Mouse (Mus musculus) testis, postnatal 10 days (tissue): Measurements from ENCODE around the gene Zfp523.
A peak's percentile ranks its signal among the peaks of the same experiment; 100 is the strongest.

ENCODE experiments used
- DNase-seq: peaks from one replicate; pipeline ENCODE4 v3.0.0; 2021; ENCODE audit warnings: low spot score

Gene Zfp523

DNA sequence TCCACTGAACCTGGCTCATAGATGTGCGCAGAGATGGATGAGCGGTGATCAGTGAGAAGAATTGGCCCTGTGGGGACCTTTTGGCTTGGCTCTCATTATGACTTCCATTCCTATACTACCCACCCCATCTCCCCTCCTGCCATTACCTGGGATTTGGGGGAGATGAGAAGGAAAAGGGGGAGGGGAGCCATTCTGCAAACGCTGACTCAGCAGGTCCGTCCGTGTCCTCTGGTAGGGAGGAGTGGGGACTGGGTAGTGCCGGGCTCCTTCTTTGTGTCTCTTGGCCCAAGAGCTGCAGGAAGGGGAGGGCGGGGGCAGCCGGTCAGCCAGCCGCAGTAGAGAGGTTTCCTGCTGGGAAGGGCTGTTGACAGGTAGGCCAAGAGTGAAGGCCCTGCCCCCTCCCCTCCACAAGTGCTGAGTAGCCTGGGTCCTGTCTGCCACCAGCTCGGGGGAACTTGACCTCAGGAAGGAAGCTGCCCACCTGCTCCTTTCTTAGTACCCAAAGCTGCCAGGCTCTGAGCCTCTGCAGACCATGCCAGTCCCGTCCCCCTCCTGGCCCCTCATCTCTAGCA, 15.5 kb upstream of the Zfp523 start:
- no peak for DNase-seq

DNA sequence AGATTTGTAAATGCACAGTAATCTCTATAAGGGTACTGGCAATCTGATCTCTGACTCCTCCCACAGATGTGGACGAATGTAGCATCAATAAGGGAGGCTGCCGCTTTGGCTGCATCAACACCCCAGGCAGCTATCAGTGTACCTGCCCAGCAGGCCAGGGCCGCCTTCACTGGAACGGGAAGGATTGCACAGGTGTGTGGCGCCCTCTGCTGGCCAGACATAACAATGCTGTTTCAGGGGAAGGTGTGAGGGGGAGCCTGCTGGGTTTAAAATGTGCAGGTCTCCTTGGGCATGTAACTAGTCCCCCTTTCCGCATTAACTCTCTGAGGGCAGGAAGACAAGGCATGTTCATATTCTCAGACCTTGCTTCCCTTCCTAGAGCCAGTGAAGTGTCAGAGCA, 13.3 kb upstream of the Zfp523 start:
- DNase-seq = peak; percentile 88

DNA sequence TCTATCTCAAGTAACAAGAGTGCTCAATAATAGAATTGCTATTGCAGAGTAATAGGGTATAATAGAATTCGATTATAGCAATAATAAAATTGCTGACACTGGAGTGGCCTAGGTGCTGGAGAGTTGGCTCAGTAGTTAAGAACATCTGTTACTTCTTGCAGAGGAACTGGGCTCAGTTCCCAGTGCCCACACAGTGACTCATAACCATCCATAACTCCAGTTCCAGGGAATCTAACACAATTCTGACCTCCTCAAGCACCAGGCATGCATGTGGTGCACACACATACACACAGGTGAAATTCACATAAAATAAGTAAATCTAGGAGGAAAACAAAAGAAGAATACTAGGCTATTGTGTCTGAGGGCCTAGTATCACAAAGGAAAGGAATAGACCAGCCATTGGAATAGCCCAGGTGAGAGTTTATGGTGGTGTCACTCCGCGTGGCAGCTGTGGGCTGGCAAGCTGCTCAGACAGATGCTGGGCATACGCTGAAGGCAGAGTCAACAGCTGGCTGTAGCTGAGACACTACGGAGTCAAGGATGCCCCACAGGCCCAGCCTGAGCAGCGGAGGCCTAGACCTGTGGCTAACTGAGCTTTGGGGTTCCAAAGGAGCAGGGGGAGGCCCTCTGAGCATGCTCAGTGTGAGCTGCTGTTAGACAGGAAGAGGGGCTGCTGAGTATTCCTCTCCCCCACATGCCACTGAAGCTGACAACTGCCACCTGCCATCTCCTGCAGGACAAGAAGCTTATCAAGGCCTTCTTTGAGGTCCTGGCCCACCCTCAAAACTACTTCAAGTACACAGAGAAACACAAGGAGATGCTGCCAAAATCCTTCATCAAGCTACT, 6.2 kb upstream of the Zfp523 start:
- no peak for DNase-seq

DNA sequence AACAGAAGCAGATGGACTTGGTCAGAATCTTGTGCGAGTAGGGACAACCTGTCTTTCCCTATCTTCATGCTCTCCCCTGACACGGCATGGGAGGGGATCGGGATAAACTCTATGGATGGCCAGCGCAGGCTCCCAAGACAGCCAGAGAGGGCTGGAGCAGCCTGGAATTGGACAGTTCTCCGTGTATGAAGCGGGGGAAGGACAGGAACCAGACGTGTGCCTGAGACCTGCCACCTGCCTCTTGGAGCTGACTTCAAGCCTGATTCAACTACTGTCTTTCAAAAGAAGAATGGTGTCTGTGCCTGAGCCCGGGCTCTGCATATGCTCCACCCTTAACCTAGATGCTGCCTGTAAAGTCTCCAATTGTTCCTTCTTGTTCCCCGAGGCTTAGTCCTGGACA, 4.2 kb upstream of the Zfp523 start:
- no peak for DNase-seq

DNA sequence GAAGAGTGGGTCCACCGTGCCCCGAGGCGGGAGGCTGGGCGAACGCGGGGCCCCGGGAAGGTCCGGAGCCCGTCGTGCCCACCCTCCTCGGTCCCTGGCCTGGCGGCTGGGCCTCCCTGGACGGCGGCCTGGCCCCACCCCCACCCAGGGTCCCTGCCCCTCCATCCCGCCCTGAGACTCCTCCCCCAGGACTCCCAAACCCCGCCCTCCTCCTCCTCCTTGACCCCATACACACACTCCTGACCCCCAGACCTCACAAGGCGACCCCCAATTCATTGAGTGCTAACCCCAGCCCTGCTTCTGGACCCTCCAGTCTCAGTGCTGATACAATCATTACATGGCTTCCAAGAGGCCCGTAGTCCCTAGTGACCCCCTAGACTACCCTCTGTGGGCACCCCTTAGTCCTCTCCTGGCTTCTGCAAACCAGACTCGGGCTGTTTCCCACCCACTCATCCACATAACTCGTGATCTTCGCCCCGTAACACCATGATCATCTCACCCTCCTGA, 664 bp downstream of the Zfp523 start:
- DNase-seq = peak; percentile 83

DNA sequence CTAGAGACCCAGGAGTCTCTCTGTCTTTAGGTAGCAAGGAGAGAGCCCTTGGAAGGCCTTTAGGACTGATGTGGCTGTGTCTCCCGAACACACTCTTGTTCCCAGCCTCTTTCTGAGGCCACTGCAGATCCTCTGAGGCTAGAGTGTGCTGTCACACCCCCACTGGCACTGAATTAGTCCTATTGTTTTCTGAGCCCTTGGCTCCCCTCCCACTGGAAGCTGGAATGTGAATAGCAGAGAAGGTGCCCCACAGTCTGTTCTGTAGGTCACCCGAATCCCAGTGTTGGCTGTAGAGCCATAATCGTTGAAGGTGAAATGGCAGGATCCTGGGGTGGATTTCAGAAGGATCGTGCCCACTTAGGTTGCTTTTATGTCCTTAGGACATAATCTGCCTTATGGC, 3.4 kb downstream of the Zfp523 start:
- DNase-seq = no peak

DNA sequence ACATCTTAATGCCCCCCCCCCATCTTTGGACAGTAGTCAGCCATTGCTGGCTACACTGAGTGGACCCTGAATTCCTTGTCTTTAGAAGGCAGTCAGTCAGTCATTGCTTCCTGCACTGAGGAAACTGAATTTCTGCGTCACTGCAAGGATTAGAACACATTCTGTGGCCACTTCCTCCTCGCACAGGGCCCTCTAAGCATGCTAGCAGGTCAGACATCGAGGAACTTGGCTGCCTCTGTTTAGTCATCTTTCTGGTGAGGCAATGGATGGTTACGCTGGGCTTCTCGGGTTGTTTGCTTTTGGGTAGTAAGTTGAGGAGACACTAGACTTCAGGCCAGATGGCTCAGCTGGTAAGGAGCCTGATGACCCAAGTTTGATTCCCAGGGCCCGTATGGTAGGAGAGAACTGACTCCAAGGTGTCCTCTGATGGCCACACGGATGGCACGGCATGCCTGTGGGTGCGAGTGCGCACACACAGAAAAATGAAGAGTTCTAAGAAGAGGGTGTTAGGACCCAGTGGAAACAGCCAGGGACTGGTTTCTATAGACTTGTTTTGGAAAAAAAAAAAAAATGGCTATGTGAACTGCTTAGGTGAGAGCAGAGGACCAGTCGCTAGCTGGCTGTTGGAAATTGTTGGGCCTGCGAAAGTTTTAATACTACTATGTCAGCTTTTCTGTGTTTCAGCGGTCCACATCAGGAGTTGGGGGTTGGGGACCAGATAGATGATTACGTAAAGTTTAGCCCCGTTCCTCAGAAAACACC, 4.0 kb downstream of the Zfp523 start:
- no peak for DNase-seq

DNA sequence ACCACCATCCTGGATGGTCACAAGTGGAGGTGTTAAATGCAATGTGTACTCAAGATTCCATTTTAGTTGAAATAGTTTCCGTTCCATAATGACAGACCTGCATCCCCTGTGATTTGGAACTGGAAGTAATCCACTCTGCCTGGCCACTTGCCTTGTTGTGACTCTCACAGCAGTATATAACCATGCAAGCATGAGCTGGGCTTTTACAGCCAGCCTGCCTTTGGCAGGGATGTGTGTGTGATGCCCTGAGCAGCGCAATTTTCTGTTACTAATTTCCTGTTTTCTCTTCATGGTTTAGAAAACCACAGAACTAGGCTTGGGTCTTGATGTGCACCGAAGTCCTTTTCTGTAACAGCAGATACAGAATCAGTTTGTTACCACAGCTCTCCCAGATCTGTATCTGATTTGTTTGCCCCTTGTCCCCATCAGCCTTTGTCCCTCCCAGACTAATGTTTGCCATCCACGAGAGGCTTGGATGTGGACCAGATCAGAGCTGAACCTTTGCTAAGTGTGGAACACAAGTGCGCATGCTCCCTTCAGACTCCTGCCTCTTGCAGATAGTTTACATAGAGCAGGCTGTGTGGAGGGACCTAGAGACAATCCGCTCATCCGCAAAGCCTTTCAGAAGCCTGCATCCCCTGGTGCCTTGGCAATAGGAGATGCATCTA, 8.2 kb downstream of the Zfp523 start:
- no peak for DNase-seq

DNA sequence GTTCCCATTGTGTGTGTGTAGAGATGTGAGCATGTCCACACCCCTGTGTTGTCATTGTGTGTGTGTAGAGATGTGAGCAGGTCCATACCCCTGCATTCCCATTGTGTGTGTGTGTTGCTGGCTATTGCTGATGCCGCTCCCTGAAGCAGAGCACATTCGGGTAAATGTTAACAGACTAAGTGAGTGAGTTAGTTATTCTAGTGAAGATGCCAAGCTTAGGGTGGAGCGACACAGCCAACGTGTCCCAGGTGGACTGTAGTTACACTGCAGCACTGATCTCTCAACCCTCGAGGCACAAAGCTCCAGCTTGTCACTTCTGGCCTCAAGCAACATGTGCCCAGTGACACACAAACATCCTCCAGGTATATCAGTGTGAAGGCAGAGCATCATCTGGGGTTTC, 11.4 kb downstream of the Zfp523 start:
- DNase-seq = no peak

DNA sequence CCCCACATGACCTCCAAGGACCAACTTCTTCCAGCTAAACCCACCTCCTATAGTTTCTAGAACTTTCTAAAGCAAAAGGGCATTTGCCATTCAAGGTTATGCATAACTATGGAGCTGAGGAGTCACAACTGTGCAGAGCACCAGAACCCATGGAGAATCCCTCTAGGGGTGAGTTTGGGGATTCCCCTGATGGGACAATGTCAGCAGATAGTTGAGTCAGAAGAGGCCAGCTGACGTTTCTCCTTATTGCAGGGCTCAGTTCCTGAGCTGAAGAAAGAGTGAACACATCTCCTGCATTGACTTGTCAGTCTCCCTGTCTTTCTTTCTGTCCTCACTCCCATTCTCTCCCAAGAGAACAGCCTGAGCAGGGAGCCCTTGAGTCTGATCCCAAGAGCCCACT, 15.8 kb downstream of the Zfp523 start:
- no peak for DNase-seq

DNA sequence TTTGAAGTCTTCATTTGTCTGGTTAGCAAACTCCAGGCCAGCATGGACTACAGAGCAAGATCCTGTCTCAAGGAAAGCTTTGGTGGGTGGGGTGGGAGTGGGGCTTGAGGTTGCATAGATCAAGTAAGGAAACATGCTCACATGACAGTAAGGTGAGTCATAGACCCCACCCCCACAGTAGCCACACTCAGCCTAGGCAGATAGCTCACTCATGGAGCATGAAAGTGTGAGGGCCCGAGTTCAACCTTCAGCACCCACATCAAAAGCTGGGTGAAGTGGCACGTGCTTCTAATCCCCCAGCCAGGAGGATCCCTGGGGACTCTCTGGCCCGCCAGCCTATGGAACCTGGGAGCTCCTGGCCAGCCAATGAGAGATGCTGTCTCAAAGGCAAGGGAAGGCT, 16.6 kb downstream of the Zfp523 start:
- DNase-seq = no peak

DNA sequence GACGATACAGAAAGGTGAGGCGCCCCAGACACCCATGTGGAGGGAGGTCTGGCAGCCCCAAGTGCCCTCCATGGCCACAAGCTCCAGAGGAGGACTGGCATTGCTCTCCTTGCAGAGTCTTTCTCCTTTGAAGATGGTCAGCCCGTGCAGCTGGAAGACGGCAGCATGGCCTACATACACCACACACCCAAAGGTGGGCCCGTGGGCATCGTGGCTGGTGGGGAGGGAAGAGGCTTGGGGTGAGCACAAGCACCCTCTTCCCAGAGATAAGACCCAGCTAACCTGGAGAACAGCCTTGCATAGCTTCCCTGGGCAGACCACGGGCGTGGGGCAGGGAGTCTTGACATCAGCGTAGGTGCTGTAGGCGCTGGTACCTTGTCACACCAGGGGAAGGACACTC, 18.1 kb downstream of the Zfp523 start:
- no peak for DNase-seq

DNA sequence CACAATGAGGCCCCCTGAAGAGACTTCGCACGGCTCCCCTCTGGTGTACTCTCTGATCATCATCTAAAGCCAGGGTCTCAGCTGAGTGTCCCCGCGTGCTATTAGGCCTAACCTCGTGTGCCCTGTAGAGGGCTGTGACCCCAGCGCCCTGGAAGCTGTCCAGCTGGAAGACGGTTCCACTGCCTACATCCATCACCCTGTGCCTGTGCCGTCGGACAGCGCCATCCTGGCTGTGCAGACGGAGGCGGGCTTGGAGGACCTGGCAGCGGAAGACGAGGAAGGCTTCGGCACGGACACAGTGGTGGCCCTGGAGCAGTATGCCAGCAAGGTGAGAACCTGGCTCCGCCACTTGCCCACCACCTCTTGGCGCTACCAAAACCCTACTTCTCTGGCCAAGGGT, 20.7 kb downstream of the Zfp523 start:
- DNase-seq = no peak

DNA sequence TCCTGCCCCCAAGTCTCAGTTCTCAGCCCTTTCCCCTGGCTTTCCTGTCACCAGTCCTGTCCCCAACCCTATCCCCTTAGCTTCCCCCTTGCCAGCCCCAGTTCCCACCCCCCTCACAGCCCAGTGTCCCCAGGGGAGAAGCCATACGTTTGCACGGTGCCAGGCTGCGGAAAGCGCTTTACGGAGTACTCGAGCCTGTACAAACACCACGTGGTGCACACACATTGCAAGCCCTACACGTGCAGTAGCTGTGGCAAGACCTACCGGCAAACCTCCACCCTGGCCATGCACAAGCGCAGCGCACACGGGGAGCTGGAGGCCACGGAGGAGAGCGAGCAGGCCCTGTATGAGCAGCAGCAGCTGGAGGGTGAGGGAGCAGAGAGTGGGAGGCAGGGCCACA, 25.1 kb downstream of the Zfp523 start:
- no peak for DNase-seq

DNA sequence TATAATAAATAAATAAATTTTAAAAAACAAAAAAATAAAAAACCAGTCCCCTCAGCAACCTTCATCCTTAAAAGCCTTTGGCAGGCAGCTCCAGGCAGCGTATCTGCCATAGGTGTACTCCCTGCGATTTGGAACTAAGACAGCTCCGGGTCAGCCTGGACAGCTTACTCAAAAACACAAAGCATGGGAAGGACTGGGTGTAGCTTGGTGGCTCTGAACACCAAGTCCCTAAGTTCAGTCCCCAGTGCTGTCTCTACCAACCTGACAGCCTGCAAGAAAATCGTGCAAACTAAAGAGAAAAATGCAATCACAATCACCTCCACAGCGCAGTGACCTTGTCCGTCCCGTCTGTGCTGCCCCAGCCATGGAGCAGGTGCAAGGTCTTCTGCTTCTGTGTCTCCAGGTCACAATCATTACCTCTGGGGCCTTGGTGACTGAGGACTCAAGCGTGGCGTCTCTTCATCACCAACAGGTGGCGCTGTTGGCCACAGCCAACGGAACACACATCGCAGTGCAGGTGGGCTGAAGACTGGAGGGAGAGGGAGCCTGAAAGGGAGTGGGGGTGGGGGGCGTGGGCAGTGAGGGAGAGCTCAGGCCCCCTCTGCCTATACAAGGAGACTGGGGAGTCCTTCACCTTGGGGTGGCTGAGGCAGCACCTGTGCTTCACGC, 27.3 kb downstream of the Zfp523 start:
- peak; percentile 67 for DNase-seq

DNA sequence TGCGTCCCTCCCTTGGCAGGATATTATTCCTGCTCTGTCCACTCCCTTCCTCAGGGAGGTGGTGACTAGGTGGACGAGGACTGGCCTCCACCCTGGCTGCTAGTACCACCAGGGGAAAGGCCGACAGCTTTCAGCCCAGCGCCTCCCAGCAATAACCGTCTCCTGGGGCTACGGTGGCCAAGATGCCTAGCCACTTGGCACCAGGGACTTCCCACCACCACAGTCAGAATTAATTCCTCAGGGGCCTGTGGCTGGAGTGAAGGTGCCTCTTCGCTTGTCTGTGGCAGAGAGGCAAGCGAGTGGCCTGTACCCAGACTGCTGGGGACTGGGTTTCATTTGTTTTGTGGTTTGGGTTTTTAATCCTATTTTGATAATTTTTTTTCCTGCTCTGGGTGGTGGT, 28.5 kb downstream of the Zfp523 start:
- DNase-seq = no peak

DNA sequence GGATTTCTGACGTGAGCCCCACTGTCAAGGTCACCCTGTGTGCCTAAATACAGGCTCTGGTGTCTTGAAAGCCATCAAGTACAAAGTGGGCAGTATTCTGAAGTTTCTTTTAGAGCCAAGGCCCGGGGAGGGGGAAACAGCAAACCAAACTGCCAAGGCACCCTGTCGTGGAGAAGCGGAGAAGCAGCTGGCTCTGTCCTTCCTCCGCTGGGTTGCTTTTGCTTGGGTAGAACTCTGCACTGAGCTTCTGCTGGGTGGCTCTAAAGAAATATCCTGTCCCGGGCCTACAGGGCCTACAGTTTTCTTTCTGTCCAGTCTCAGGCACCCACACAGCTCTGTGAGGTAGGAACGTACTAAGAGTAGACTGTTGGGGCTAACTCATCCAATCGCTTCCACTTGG, 30.2 kb downstream of the Zfp523 start:
- DNase-seq = no peak

DNA sequence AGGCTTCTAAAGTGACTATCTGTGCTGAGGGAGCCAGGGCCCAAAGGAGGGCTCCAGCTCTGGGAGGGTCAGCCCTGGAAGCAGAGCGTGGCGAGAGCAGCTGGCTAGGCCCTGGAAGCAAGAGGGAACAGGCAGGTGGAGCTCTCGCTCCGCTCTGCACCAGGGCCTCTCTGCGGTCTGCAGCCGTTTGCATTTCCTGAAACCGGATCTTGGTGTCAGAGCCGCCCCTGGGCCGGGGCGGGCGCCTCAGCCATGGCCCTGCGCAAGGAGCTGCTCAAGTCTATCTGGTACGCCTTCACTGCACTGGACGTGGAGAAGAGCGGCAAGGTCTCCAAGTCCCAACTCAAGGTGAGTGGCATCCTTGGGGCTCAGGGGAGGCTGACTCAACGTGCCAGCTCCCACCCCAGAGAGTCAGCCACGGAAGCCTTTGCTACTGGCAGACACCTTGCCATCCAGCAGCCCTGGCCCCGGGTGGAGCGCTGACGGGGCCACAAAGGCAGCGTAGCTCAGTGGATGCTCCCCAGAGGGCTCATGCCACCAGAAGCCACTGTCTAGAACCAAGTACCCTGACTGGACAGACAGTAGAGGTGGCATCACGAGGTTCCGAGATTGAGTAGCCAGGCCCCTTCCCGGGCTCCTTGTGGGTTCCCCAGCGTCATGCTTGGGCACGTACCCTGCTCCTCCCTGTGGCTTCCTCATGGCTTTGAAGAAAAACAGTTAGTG, 30.8 kb downstream of the Zfp523 start, which contains the start of gene Def6:
Def6 (plus strand) TSS at position 188 of the 723 bp plus-strand sequence.
- DNase-seq = peak; percentile 74

DNA sequence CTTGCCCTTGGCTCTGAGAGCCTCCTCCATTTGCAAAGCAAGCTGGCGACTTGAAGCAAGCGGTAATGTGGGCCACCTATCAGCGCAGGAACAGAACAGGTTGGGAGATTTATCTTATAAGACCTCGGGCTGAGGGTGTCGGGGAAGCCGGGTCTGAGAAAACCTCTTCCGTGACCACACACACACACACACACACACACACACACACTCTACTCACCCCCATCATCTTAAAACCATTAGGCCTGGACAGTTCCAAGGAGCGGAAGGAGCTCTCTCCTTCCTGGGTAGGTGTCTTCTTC, 31.3 kb downstream of the Zfp523 start:
- no peak for DNase-seq

DNA sequence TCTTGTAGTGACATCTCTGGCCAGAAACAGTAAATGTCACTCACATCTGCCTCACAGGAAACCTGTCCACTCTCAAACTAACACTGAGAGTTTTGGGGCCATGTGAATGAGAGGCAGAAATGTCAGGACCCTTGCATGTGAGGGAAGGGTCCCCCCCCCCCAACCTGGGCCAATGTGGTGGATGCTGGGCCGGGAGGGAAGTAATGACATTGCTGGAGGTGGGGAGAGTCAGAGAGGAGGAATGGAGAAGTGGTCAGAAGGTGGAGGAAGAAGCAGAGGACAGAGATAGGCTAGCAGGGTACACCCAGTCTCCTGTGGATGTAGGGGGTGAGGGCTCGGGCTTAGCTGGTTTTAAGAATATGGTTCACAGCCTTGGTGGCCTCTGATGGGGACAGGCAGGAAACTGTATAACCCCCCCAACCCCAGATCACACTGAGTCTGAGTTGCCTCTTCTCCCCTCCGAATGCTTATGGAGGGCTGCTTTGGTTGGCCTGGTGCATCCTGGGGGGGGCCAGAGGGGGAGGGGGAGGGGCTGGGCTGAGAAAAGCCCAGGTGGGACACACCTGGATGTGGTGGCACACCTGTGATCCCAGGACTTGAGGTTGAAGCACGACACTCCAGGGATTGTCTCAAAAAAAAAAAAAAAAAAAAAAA, 32.7 kb downstream of the Zfp523 start:
- no peak for DNase-seq

DNA sequence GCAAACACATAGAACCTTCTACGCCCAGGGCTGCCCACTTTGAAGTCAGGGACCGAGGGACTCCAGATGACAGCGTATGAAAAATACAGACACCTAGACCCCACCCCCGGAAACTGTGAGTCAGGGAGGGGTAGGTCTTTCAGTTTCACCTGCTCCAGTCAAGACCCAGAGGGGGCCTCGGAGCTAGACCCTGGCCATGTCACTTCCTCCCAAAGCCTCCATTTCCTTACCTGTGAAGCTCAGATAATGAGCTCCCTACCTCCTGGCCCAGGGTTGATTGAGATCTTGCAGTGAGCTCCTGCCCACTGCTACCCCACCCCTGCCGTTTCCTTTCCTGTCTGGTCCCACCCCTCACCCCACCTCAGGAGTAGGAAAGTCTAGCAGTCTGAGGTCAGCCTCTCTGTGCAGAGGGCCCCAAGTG, 35.0 kb downstream of the Zfp523 start:
- no peak for DNase-seq
